Mouse (Mus musculus) liver, adult 2 months (tissue): Measurements from ENCODE around the gene Vezf1. TPM values are rescaled to one million over a fixed set of nuclear protein-coding genes. Genes with fewer than 3 reads are reported as not detected.

Source experiments
- DNase-seq: peaks from one replicate; pipeline ENCODE4 v3.0.0-alpha.2; 2011; ENCODE audit warnings: low read depth, low spot score; ENCODE audit errors: extremely low read depth
- H3K27ac ChIP-seq: fragments of 200-500 bp; replicated peaks from 2 replicates; pipeline ENCODE4 v1.5.1; 2012; ENCODE audit warnings: low read depth, mild to moderate bottlenecking, control low read depth, inconsistent platforms, low read length; ENCODE audit not compliant: insufficient read depth
- H3K27me3 ChIP-seq: fragments of 200-500 bp; 2 replicates; pipeline ENCODE4 v1.6.1; 2012; ENCODE audit warnings: mild to moderate bottlenecking, moderate library complexity, low read length, inconsistent platforms; ENCODE audit not compliant: control insufficient read depth, insufficient read depth
- H3K36me3 ChIP-seq: fragments of 200-500 bp; 2 replicates; pipeline ENCODE4 v1.6.1; 2012; ENCODE audit warnings: low read length, inconsistent platforms; ENCODE audit not compliant: control insufficient read depth, insufficient read depth
- H3K4me1 ChIP-seq: fragments of 200-500 bp; 2 replicates; pipeline ENCODE4 v1.6.1; 2011; ENCODE audit warnings: low read length; ENCODE audit not compliant: control insufficient read depth, insufficient read depth
- H3K4me3 ChIP-seq: fragments of 200-500 bp; 2 replicates; pipeline ENCODE4 v1.5.1; 2011; ENCODE audit warnings: low read depth, mild to moderate bottlenecking, control low read depth, low read length, moderate library complexity; ENCODE audit not compliant: insufficient read depth
- H3K79me2 ChIP-seq: fragments of 200-500 bp; 2 replicates; pipeline ENCODE4 v1.6.1; 2012; ENCODE audit warnings: inconsistent platforms, mild to moderate bottlenecking, low read length, moderate library complexity; ENCODE audit not compliant: control insufficient read depth, insufficient read depth
- H3K9ac ChIP-seq: fragments of 200-500 bp; 2 replicates; pipeline ENCODE4 v1.6.1; 2012; ENCODE audit warnings: low read depth, mild to moderate bottlenecking, control low read depth, inconsistent platforms, low read length
- CTCF ChIP-seq: fragments of 200-500 bp; IDR thresholded peaks from 2 replicates; pipeline ENCODE4 v1.5.1; 2011; ENCODE audit warnings: low read depth, low read length, control low read depth
- POLR2A ChIP-seq: fragments of 200-500 bp; IDR thresholded peaks from 2 replicates; pipeline ENCODE4 v1.6.1; 2011; ENCODE audit warnings: low read length, control low read depth; ENCODE audit not compliant: insufficient read depth; ENCODE audit errors: extremely low read depth
- WGBS: fragments of 180-500 bp; shearing (Covaris S2); methylation state at CpG from one replicate; pipeline ENCODE4 v1.1.7; 2018; 5-methylcytosine and 5-hydroxymethylcytosine counted together
- polyA plus RNA-seq: library from polyadenylated mRNA; depleted of rRNA; stranded (reverse); fragments of >200 nt; gene quantifications from 2 replicates; pipeline ENCODE4 v1.2.3, GENCODE M21; 2012
- total RNA-seq: library from RNA; depleted of rRNA; stranded (reverse); fragments of >200 nt; gene quantifications from 2 replicates; pipeline ENCODE4 v1.2.3, GENCODE M21; 2014

Vezf1 gene
- total and polyA plus RNA-seq, 2 experiments: 3.6 to 5.8 TPM

DNA sequence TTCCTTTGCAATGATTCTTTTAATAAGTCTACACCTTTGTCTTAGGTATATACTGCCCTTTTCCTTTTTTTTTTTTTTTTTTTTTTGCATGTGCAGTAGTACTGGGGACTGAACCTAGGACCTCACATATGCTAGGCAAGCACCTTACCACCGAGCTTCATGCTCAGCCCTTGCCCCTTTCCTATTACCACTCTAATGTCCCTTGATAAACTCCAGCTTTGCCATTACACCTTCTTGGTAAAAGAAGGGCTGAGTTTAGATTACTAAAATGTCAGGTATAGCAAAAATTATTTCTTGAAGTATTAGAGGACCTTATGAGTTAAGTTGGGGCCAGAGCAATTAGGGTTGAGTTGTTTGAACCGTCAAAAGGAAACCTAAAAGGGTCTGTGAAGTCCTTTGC, 12.3 kb upstream of the Vezf1 start:
- Histone ChIP-seq H3K79me2 (no peaks in the 10 kb centered on the region), H3K27me3 (no peaks in the 10 kb centered on the region), H3K36me3 (peaks cover 10% of the 10 kb centered on the region), H3K27ac (no peak overlapping the region), H3K9ac (no peak overlapping the region), H3K4me3 (no peak overlapping the region), H3K4me1 (no peaks in the 10 kb centered on the region)
- TF ChIP-seq CTCF: no peak
- DNase-seq: no peak
- 85% methylated on average over 2 of the region's 2 CpGs for WGBS

- Histone ChIP-seq H3K4me1 (peaks cover 2% of the 10 kb centered on the region), H3K27me3 (no peaks in the 10 kb centered on the region), H3K9ac (no peak overlapping the region), H3K27ac (no peak overlapping the region), H3K4me3 (no peak overlapping the region), H3K36me3 (peaks cover under 1% of the 10 kb centered on the region; the same call in 1 of the 2 replicates), H3K79me2 (no peaks in the 10 kb centered on the region)
- DNase-seq: no peak
- TF ChIP-seq POLR2A: no peak
- TF ChIP-seq CTCF: no peak
- 93% methylated on average over 2 of the region's 2 CpGs for WGBS
These were observed 10.3 kb upstream of the Vezf1 start for GRCm38 (mm10) chr11:88057788-88058187.

GRCm38 (mm10) chr11:88059141-88059540, 8.9 kb upstream of the Vezf1 start:
- H3K4me3 ChIP-seq: no peak overlapping the region
- peak; percentile 86 for DNase-seq
- WGBS: 29% methylated on average over 2 of the region's 2 CpGs
- no peak overlapping the region for H3K9ac ChIP-seq
- no peaks in the 10 kb centered on the region for H3K79me2 ChIP-seq
- peaks cover 2% of the 10 kb centered on the region for H3K4me1 ChIP-seq
- no peak overlapping the region for H3K27ac ChIP-seq
- H3K27me3 ChIP-seq: no peaks in the 10 kb centered on the region
- no peak for TF ChIP-seq POLR2A
- peak; percentile 62 for TF ChIP-seq CTCF
- H3K36me3 ChIP-seq: no peaks in the 10 kb centered on the region

DNA sequence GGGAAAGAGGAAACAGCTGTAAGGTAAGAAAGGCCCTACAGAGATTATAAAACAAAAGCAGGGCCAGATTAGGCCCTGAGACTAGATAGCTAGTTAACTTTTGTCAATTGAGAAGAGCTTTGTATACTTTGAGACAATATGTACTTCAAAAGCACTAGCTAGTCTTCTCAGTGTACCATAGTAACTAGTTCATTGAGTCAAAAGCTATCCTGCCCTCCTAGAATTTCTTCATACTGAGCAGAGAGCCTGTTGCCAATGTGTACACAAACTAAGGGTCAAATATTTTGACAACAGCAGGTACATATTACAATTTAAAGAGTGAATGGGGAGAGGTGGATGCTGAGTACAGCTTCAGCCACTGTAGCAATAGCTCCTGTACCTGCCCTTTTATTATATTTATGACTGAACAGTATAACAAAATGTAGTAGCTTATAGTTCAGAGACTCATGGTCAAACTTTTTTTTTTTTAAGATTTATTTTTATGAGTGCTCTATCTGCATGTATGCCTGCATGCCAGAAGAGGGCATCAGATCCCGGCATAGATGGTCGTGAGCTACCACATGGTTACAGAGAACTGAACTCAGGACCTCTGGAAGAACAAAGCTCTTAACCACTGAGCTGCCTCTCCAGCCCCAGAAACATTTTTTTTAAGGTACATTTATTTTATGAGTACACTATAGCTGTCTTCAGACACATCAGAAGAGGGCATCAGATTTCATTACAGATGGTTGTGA, 6.0 kb upstream of the Vezf1 start:
- peaks cover 2% of the 10 kb centered on the region for H3K4me1 ChIP-seq
- H3K27ac ChIP-seq: no peak overlapping the region
- TF ChIP-seq POLR2A (no peak), CTCF (peak; percentile 18; the same call in 1 of the 2 replicates)
- WGBS: 30% methylated on average over 2 of the region's 2 CpGs
- H3K79me2 ChIP-seq: no peaks in the 10 kb centered on the region
- H3K27me3 ChIP-seq: no peaks in the 10 kb centered on the region
- no peak overlapping the region for H3K4me3 ChIP-seq
- no peaks in the 10 kb centered on the region for H3K36me3 ChIP-seq
- DNase-seq: peak; percentile 80
- H3K9ac ChIP-seq: no peak overlapping the region

DNA sequence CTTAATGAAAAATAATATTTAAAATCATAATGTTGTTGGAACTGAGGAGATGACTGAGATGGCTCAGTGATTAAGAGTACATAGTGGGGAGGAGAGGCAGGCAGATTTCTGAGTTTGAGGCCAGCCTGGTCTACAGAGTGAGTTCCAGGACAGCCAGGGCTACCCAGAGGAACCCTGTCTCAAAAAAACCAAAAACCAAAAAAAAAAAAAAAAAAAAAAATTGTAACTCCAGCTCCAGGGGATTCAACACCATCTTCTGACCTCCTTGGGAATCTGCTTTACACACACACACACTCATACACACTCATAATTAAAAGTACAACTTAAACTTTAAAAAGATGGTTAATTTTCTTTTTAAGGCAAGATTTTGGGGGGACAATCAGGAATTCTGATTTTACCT, 2.3 kb upstream of the Vezf1 start:
- Histone ChIP-seq H3K79me2 (peaks cover 10% of the 10 kb centered on the region), H3K4me3 (no peak overlapping the region), H3K4me1 (peaks cover 2% of the 10 kb centered on the region), H3K36me3 (no peaks in the 10 kb centered on the region), H3K9ac (no peak overlapping the region), H3K27ac (no peak overlapping the region), H3K27me3 (no peaks in the 10 kb centered on the region)
- no peak for DNase-seq
- TF ChIP-seq POLR2A (no peak), CTCF (no peak)

GRCm38 (mm10) chr11:88067191-88067585, 891 bp upstream of the Vezf1 start:
- H3K4me3 ChIP-seq: peak overlapping the region; percentile 90; the same call in 1 of the 2 replicates
- TF ChIP-seq POLR2A (no peak), CTCF (no peak)
- WGBS: 1% methylated on average over 8 of the region's 8 CpGs

More at GRCm38 (mm10) chr11:88067191-88067585, 891 bp upstream of the Vezf1 start:
- Histone ChIP-seq H3K4me1 (peaks cover 2% of the 10 kb centered on the region; the same call in 1 of the 2 replicates), H3K27me3 (no peaks in the 10 kb centered on the region), H3K9ac (no peak overlapping the region), H3K36me3 (no peaks in the 10 kb centered on the region), H3K79me2 (peaks cover 17% of the 10 kb centered on the region), H3K27ac (peak overlapping the region; percentile 43; the same call in 1 of the 2 replicates)
- DNase-seq: peak; percentile 24
